Mouse (Mus musculus): ENCODE results near the gene Ankrd27. TPM values are rescaled to one million over a fixed set of nuclear protein-coding genes. Genes with fewer than 3 reads are reported as not detected.

Gene Ankrd27
- 15.6 and 17.9 TPM in 2 replicates for polyA plus RNA-seq (2014; fragmentation: Nextera tagmentation; extraction: Ambion mirVana)

DNA sequence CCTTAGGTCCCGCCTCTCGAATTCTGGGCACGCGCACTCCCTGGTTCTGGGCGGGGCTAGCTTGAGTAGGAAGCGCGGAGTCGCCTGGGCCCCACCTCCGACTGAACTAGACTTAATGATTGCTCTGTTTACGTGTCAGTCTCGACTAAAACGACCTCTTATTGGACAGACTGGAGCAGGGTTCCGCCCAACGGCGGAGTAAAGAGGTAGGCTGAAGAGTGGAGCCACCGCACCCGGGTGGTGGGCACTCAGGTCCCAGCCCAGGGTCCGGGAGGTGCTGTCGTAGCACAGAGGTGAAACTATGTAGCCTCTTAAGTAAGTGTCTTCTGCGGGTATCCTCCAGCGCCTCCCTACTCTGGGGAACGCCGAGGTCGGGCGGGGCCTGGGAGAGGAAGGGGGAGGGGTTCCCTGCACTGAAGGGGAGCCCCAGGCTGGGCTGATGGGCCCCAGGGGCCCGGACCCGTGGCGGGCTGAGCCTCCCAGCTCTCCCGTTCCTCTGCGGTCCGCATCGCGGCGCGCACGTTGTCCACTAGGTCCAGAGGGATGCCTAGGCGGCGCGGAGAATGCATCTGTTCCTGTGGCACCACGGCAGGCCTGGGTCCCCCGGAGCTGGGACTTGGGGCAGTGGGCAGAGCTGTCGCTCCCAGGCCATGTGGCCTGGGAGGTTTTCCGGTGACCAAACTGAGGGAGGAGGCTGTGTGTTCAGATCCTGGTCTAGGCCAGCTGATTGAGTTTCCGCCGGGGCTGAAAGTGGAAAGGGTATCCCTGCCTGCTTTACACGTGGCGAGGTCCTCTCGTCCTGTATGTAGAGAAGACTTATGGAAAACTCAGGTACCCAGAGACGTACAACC, at the start of gene Ankrd27:
Gene Ankrd27 (plus strand): TSS at position 190 of the 851 bp plus-strand sequence.
- ATAC-seq (ENCODE audit: low FRiP score, low TSS enrichment) (peak; percentile 98), DNase-seq (peak; percentile 97)
- Histone ChIP-seq H3K9ac (replicated peaks; ENCODE audit: low read length) (peak within 1 kb of the TSS; percentile 68), H3K4me3 (replicated peaks; ENCODE audit: low read depth, low read length) (peak within 1 kb of the TSS; percentile 83), H3K9me3 (ENCODE audit: control insufficient read depth, low read length) (no peaks in the 10 kb centered on the region), H3K4me2 (ENCODE audit: low read length) (peak within 1 kb of the TSS; percentile 94), H3K4me1 (ENCODE audit: control insufficient read depth, insufficient read depth, low read length) (peaks cover 18% of the 10 kb centered on the region; the same call in 1 of the 2 replicates), H3K27ac (replicated peaks; ENCODE audit: low read depth, low read length) (no peak within 1 kb of the TSS; the same call in 1 of the 2 replicates), H3K36me3 (ENCODE audit: control insufficient read depth, insufficient read depth, low read length) (no peaks in the 10 kb centered on the region), H3K27me3 (ENCODE audit: control insufficient read depth, insufficient read depth, low read length) (peaks cover 29% of the 10 kb centered on the region)
- WGBS = under 1% methylated on average over 49 of the region's 49 CpGs

GRCm38 (mm10) chr7:35537562-35537961, 48.5 kb upstream of the Ankrd27 start, which contains the start of gene Tdrd12:
Gene Tdrd12 (minus strand): TSS chr7:35537745.
- H3K9me3 ChIP-seq (ENCODE audit: control insufficient read depth, low read length) = no peaks in the 10 kb centered on the region
- H3K4me1 ChIP-seq (ENCODE audit: control insufficient read depth, insufficient read depth, low read length) = no peaks in the 10 kb centered on the region
- no peak within 1 kb of the TSS for H3K27ac ChIP-seq (replicated peaks; ENCODE audit: low read depth, low read length)
- no peaks in the 10 kb centered on the region for H3K27me3 ChIP-seq (ENCODE audit: control insufficient read depth, insufficient read depth, low read length)
- no peaks in the 10 kb centered on the region for H3K36me3 ChIP-seq (ENCODE audit: control insufficient read depth, insufficient read depth, low read length)
- H3K9ac ChIP-seq (replicated peaks; ENCODE audit: low read length) = no peak within 1 kb of the TSS
- no peak within 1 kb of the TSS for H3K4me3 ChIP-seq (replicated peaks; ENCODE audit: low read depth, low read length)
- WGBS = 90% methylated on average over 17 of the region's 17 CpGs
- ATAC-seq (ENCODE audit: low FRiP score, low TSS enrichment) (no peak), DNase-seq (no peak)
- H3K4me2 ChIP-seq (ENCODE audit: low read length) = no peak within 1 kb of the TSS

DNA sequence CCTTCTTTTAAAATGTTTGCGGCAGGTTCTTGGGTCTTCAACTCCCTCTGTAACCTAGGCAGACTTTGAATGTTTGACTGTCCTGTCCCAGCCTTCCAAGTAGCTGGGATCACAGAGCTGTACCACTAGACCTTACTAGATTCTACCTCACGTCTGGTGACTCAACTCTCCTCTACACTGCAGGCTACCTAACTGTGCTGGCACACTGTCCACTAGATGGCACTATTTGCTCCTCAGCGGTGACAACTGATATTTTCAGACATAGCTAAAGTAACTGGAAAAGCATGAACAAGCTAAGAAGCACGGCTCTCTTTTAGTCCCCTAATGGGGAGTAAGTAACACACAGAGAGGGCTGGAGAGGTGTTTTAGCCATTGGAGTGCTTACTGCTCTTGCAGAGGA, 40.2 kb upstream of the Ankrd27 start:
- Histone ChIP-seq H3K27ac (replicated peaks; ENCODE audit: low read depth, low read length) (no peak overlapping the region), H3K36me3 (ENCODE audit: control insufficient read depth, insufficient read depth, low read length) (peaks cover 34% of the 10 kb centered on the region), H3K9me3 (ENCODE audit: control insufficient read depth, low read length) (no peaks in the 10 kb centered on the region), H3K4me1 (ENCODE audit: control insufficient read depth, insufficient read depth, low read length) (no peaks in the 10 kb centered on the region), H3K4me2 (ENCODE audit: low read length) (no peak overlapping the region), H3K4me3 (replicated peaks; ENCODE audit: low read depth, low read length) (no peak overlapping the region), H3K27me3 (ENCODE audit: control insufficient read depth, insufficient read depth, low read length) (no peaks in the 10 kb centered on the region), H3K9ac (replicated peaks; ENCODE audit: low read length) (no peak overlapping the region)
- whole genome bisulfite sequencing = 31% methylated on average over 4 of the region's 4 CpGs
- peak; percentile 88 for DNase-seq
- no peak for ATAC-seq (ENCODE audit: low FRiP score, low TSS enrichment)

DNA sequence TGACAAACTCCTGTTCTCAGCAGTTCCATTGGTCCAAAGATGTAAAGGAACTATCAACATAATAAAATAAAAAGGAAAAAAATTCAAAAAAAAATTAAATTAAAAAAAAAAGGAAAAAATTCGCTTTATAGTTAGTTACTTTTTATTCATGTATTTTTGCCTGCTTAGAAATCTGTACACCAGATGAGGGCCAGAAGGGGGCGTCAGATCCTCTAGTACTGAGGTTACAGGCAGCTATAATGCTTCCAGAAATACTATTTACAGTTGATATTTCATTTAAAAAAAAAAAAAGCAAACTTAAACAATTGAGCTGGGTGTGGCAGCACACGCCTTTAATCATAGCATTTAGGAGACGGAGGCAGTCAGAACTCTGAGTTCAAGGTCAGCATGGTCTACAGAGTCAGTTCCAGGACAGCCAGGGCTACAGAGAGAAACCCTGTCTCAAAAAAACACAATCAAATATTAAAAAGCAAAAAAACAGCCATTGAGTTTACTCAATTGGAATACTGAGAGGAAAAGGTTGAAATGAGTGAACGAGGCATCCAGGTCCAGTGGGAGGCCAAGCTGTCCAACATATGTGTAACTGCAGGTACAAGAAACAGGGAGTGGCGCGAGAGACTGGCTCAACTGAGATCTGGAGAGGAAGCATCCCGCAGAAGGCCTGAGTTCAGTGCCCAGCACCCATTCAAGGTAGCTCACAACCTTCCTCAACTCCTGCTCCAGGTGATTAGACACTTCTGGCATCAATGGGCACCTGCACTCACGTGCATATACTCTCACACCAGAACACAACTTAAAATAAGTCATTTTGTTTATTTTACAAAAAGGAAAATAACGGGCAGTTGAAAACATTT, 32.1 kb upstream of the Ankrd27 start:
- H3K4me3 ChIP-seq (replicated peaks; ENCODE audit: low read depth, low read length) = peak overlapping the region; percentile 75
- H3K27me3 ChIP-seq (ENCODE audit: control insufficient read depth, insufficient read depth, low read length) = no peaks in the 10 kb centered on the region
- H3K9ac ChIP-seq (replicated peaks; ENCODE audit: low read length) = no peak overlapping the region
- peaks cover 6% of the 10 kb centered on the region; the same call in 1 of the 2 replicates for H3K4me1 ChIP-seq (ENCODE audit: control insufficient read depth, insufficient read depth, low read length)
- H3K9me3 ChIP-seq (ENCODE audit: control insufficient read depth, low read length) = no peaks in the 10 kb centered on the region
- DNase-seq (peak; percentile 64), ATAC-seq (ENCODE audit: low FRiP score, low TSS enrichment) (no peak)
- H3K36me3 ChIP-seq (ENCODE audit: control insufficient read depth, insufficient read depth, low read length) = peaks cover 18% of the 10 kb centered on the region
- H3K4me2 ChIP-seq (ENCODE audit: low read length) = peak overlapping the region; percentile 84
- H3K27ac ChIP-seq (replicated peaks; ENCODE audit: low read depth, low read length) = no peak overlapping the region
- WGBS = 69% methylated on average over 10 of the region's 10 CpGs

DNA sequence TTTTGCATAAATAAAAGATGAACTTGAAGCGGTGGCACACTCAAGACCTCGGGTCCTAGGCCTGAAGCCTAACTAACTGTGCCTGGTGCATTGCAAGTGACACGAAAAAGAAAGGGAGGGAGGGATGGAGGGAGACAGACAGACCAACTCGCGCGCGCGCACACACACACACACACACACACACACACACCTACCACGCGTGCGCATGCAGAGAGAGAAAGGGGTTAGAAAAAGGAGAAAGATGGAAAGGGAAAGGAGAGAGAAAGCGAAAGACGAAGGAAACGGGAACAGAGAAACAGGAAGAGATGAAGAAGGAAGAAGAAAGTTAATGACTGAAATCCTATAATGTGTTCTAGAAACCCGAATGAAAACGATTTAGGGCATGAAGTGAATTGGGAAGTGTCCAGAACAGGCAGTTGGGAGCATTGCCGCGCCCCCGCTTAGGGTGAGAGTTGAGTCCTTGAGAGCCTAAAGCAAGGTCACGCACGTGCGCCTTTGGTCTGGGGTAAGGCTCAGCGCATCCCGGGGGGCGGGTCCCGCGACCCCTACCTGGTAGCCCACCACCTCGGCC, 31.4 kb upstream of the Ankrd27 start:
- ATAC-seq (ENCODE audit: low FRiP score, low TSS enrichment) = peak; percentile 44; the same call in 1 of the 2 replicates
- Histone ChIP-seq H3K4me3 (replicated peaks; ENCODE audit: low read depth, low read length) (peak overlapping the region; percentile 75), H3K9ac (replicated peaks; ENCODE audit: low read length) (peak overlapping the region; percentile 93), H3K27me3 (ENCODE audit: control insufficient read depth, insufficient read depth, low read length) (no peaks in the 10 kb centered on the region), H3K9me3 (ENCODE audit: control insufficient read depth, low read length) (no peaks in the 10 kb centered on the region), H3K4me2 (ENCODE audit: low read length) (peak overlapping the region; percentile 84), H3K36me3 (ENCODE audit: control insufficient read depth, insufficient read depth, low read length) (peaks cover 13% of the 10 kb centered on the region), H3K27ac (replicated peaks; ENCODE audit: low read depth, low read length) (peak overlapping the region; percentile 96), H3K4me1 (ENCODE audit: control insufficient read depth, insufficient read depth, low read length) (peaks cover 6% of the 10 kb centered on the region; the same call in 1 of the 2 replicates)
- 3% methylated on average over 28 of the region's 28 CpGs for WGBS
- peak; percentile 71 for DNase-seq

DNA sequence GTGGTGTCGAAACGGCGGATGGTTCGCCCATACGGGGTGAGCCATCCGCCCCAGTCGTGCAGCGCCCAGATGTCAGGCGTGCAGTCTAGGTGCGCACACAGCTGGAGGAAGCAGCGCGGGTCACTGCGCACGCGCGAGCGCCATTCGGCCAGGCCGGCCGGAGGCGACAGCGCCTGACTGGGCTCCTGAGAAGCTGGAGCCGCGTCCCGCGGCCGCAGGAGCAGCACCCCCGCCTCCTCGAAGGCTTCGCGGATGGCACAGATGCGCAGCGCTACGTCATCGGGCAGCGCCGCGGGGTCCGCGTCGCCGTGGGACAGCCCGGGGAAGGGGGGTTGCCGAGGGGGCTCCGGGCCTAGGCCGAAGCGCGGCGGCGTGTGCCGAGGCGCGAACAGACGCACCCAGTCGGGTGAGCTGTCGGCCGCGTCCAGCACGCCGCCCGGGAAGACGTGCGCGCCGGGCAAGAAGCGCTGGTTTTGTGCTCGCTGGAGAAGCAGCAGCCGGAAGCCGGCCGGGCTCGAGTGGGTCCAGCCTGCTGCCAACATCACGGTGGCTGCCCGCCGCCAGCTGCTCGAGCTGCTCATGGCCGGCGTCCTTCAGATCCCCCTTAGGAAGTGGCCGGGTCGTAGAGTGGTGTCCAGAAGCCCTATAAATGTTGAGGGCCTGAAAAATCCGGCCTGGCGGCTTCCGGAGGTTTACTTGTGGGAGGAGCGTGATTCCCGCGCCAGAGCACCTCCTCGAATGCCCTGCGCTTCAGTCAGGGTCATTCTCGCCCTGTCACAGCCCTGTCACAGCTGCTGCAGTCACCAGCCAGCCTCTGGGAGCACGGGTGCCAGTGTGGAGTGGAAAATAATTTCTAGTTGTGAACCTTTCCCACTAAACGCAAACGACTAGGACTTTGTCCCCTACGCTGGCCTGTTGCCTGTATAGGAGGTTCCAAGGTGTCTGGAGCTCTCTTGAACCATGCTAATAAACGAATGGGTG, 30.5 kb upstream of the Ankrd27 start:
- under 1% methylated on average over 93 of the region's 93 CpGs for WGBS
- ATAC-seq (ENCODE audit: low FRiP score, low TSS enrichment) = peak; percentile 95
- Histone ChIP-seq H3K9me3 (ENCODE audit: control insufficient read depth, low read length) (no peaks in the 10 kb centered on the region), H3K27me3 (ENCODE audit: control insufficient read depth, insufficient read depth, low read length) (no peaks in the 10 kb centered on the region), H3K4me1 (ENCODE audit: control insufficient read depth, insufficient read depth, low read length) (peaks cover 6% of the 10 kb centered on the region; the same call in 1 of the 2 replicates), H3K4me2 (ENCODE audit: low read length) (peak overlapping the region; percentile 84), H3K4me3 (replicated peaks; ENCODE audit: low read depth, low read length) (peak overlapping the region; percentile 75), H3K9ac (replicated peaks; ENCODE audit: low read length) (peak overlapping the region; percentile 93), H3K36me3 (ENCODE audit: control insufficient read depth, insufficient read depth, low read length) (peaks cover 5% of the 10 kb centered on the region), H3K27ac (replicated peaks; ENCODE audit: low read depth, low read length) (peak overlapping the region; percentile 96)
- peak; percentile 96 for DNase-seq

GRCm38 (mm10) chr7:35556205-35556603, 29.8 kb upstream of the Ankrd27 start, which contains the start of gene Nudt19:
Gene Nudt19 (minus strand): TSS chr7:35556304.
- Histone ChIP-seq H3K27ac (replicated peaks; ENCODE audit: low read depth, low read length) (peak within 1 kb of the TSS; percentile 96), H3K9ac (replicated peaks; ENCODE audit: low read length) (peak within 1 kb of the TSS; percentile 93), H3K27me3 (ENCODE audit: control insufficient read depth, insufficient read depth, low read length) (no peaks in the 10 kb centered on the region), H3K4me3 (replicated peaks; ENCODE audit: low read depth, low read length) (peak within 1 kb of the TSS; percentile 75), H3K9me3 (ENCODE audit: control insufficient read depth, low read length) (no peaks in the 10 kb centered on the region), H3K4me1 (ENCODE audit: control insufficient read depth, insufficient read depth, low read length) (peaks cover 6% of the 10 kb centered on the region; the same call in 1 of the 2 replicates), H3K36me3 (ENCODE audit: control insufficient read depth, insufficient read depth, low read length) (no peaks in the 10 kb centered on the region; the same call in 1 of the 2 replicates), H3K4me2 (ENCODE audit: low read length) (peak within 1 kb of the TSS; percentile 84)
- ATAC-seq (ENCODE audit: low FRiP score, low TSS enrichment) (no peak), DNase-seq (no peak)
- WGBS = 69% methylated on average over 4 of the region's 4 CpGs

All from midbrain, embryonic 14.5 days (tissue).